Mouse (Mus musculus) limb, embryonic 11.5 days (tissue): Measurements from ENCODE around the gene 4933428G20Rik. TPM values are rescaled to one million over a fixed set of nuclear protein-coding genes. Genes with fewer than 3 reads are reported as not detected.

Experiments used
- ATAC-seq: fragments of 200-750 bp; cut with Nextera tagmentation; 2 replicates; pipeline ENCODE4 v1.8.0; 2017; ENCODE audit warnings: low read depth; ENCODE audit not compliant: insufficient number of reproducible peaks, low FRiP score, low TSS enrichment
- DNase-seq: peaks from one replicate; pipeline ENCODE4 v3.0.0-alpha.2; 2015; ENCODE audit warnings: low spot score
- H3K27ac ChIP-seq: fragments of 300-500 bp; sonication (generic); replicated peaks from 2 replicates; pipeline ENCODE4 v1.5.1; 2014; ENCODE audit warnings: low read depth, mild to moderate bottlenecking, low read length
- H3K27me3 ChIP-seq: fragments of 300-500 bp; sonication (generic); 2 replicates; pipeline ENCODE4 v1.6.1; 2014; ENCODE audit warnings: mild to moderate bottlenecking, low read length, mixed read lengths; ENCODE audit not compliant: control insufficient read depth, insufficient read depth
- H3K36me3 ChIP-seq: fragments of 300-500 bp; sonication (generic); 2 replicates; pipeline ENCODE4 v1.6.1; 2014; ENCODE audit warnings: mild to moderate bottlenecking, low read length, moderate library complexity, mixed read lengths; ENCODE audit not compliant: control insufficient read depth, insufficient read depth
- H3K4me1 ChIP-seq: fragments of 300-500 bp; sonication (generic); 2 replicates; pipeline ENCODE4 v1.6.1; 2014; ENCODE audit warnings: low read length, mixed read lengths; ENCODE audit not compliant: control insufficient read depth, insufficient read depth
- H3K4me2 ChIP-seq: fragments of 300-500 bp; sonication (generic); 2 replicates; pipeline ENCODE4 v1.6.1; 2014; ENCODE audit warnings: low read depth, mild to moderate bottlenecking, moderate library complexity; ENCODE audit not compliant: severe bottlenecking
- H3K4me3 ChIP-seq: fragments of 300-500 bp; sonication (generic); 2 replicates; pipeline ENCODE4 v1.5.1; 2014; ENCODE audit warnings: low read depth, low read length
- H3K9ac ChIP-seq: fragments of 300-500 bp; sonication (generic); 2 replicates; pipeline ENCODE4 v1.6.1; 2014; ENCODE audit warnings: mild to moderate bottlenecking, low read length
- H3K9me3 ChIP-seq: fragments of 300-500 bp; sonication (generic); 2 replicates; pipeline ENCODE4 v1.6.1; 2016; ENCODE audit warnings: low read length; ENCODE audit not compliant: control insufficient read depth
- WGBS: fragments of 180-500 bp; shearing (Covaris S2); extraction: QIAGEN DNeasy Blood & Tissue Kit; methylation state at CpG from one replicate; pipeline ENCODE4 v1.1.7; 2014; 5-methylcytosine and 5-hydroxymethylcytosine counted together
- polyA plus RNA-seq: library from polyadenylated mRNA; unstranded; fragments of >200 nt; fragmentation: Nextera tagmentation; extraction: Ambion mirVana; gene quantifications from 2 replicates; pipeline ENCODE4 v1.2.1, GENCODE M21; 2014

The 4933428G20Rik gene
- polyA plus RNA-seq, 1 experiment from 2014 or later: not detected

DNA sequence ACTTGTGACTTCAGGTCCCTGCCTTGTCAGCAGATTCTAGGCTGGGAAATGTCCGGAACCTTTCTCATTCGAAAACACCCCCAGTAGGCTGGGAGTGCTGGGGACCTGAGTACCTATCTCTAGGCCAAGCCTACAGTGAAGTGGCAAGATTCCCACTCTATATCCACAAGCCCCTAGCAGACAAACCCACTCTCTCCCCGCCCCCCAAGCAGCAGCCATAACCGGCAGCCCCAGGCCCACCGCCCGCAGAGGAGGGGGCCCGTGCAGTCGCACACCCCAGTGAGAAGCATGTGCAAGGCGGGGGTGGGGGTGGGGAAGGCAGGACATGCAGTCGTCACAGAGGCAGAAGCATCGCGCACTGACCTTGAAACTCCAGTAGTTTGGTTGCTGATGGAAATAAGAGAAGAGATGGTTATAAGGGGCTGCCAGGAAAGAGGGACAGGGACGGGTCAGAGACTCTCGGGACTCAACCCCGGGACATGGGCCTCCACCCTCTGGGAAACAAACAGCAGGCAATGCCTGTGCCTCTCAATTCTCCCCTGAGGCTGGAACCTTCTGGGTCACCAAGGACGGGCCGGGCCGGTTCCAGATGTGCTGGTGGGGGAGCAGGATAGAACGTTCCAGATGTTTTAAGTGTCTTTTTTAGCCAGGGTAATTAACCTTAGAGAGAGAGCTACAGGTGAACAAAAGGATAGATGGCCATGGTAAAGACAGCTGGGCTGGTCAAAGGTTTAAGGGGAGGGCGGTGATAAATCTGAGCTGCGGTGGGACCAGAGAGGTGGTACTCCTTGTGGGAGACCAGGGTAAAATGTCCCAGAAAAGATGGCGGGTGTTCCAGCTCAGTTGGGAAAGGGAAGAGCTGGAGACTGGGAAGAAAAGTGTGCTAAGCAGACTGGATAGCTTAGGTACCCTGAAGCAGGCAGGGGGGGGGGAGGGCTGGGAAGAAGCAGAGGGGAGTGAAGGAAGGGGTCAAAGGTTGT lies 42.3 kb upstream of the 4933428G20Rik start:
- DNase-seq (no peak), ATAC-seq (no peak)
- 69% methylated on average over 22 of the region's 22 CpGs for WGBS
- no peaks in the 10 kb centered on the region for H3K9me3 ChIP-seq
- peaks cover 36% of the 10 kb centered on the region for H3K27me3 ChIP-seq
- H3K9ac ChIP-seq: no peak overlapping the region
- no peaks in the 10 kb centered on the region for H3K36me3 ChIP-seq
- H3K4me2 ChIP-seq: no peak overlapping the region
- H3K4me3 ChIP-seq: no peak overlapping the region
- H3K4me1 ChIP-seq: 0 out of 2 replicates have a peak, but pooled peaks cover 10% of the 10 kb centered on the region
- no peak overlapping the region for H3K27ac ChIP-seq

DNA sequence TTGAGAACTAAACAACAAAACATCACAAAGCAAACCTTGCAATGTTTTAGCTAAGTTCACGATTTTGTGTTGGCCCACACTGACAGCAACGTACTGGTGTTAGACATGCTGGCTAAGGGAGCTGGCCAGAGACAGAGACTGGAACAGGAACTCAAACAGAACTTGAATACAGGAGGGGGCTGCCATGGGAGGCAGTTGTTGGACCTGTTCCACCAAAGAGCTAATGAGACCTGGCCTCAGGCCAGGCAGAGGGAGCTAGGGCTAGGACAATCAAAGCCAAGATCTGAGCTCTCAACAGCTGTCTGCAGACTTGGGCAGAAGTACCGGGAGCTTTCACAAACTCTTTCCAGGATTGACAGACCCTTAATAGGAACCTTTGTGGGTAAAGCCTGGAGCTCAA lies 40.5 kb upstream of the 4933428G20Rik start:
- 55% methylated on average over 3 of the region's 3 CpGs for WGBS
- ATAC-seq (no peak), DNase-seq (no peak)
- Histone ChIP-seq H3K27me3 (peaks cover 41% of the 10 kb centered on the region), H3K4me1 (peaks cover 13% of the 10 kb centered on the region), H3K4me2 (no peak overlapping the region), H3K9ac (no peak overlapping the region), H3K36me3 (no peaks in the 10 kb centered on the region), H3K9me3 (no peaks in the 10 kb centered on the region; the same call in 1 of the 2 replicates), H3K4me3 (no peak overlapping the region), H3K27ac (no peak overlapping the region)

DNA sequence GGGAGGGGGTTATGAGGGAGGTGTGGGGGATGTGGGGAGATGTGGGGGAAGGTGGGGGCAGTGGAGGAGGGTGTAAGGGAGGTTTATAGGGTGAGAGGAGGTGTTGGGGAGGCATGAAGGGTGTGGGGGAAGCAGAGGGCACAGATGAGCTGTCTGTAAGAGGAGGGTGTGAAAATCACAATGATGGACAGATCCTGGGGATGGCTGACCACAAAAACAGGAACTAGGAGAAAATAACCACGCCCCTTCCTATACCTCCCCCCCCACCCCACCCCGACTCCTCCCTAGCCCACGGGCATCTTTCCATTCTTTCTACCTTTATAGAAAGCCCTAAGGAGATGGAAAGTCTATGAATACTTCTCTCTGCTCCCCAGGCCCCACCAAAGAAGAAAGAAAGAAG lies 40.0 kb upstream of the 4933428G20Rik start:
- Histone ChIP-seq H3K27me3 (peaks cover 41% of the 10 kb centered on the region), H3K9me3 (no peaks in the 10 kb centered on the region; the same call in 1 of the 2 replicates), H3K4me2 (no peak overlapping the region), H3K9ac (no peak overlapping the region), H3K36me3 (no peaks in the 10 kb centered on the region), H3K4me3 (no peak overlapping the region), H3K4me1 (peaks cover 13% of the 10 kb centered on the region), H3K27ac (no peak overlapping the region)
- DNase-seq: no peak
- no peak for ATAC-seq
- WGBS: 61% methylated on average over 3 of the region's 3 CpGs

DNA sequence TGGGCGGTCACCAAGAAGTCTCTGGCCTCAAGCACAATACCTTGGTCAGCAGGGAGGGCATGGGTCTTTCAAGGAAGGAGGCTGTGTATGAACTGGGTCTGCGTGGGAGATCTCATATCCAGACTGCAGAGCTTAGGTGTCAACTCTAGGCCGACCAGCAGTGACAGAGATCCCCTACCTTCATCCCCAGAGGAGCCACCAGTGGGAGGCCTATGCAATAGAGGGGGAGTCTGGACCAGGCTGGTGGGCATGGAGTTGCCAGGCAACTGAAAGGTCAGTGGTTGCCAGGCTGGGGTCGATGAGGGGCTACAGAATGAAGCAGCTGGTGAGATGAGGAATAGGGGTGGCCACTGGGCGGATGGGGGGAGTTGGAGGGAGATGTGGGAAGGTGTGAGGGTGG lies 39.5 kb upstream of the 4933428G20Rik start:
- Histone ChIP-seq H3K9me3 (no peaks in the 10 kb centered on the region; the same call in 1 of the 2 replicates), H3K36me3 (no peaks in the 10 kb centered on the region), H3K9ac (no peak overlapping the region), H3K4me3 (no peak overlapping the region), H3K27ac (no peak overlapping the region), H3K27me3 (peaks cover 41% of the 10 kb centered on the region), H3K4me2 (no peak overlapping the region), H3K4me1 (peaks cover 17% of the 10 kb centered on the region)
- 64% methylated on average over 5 of the region's 5 CpGs for WGBS
- DNase-seq (no peak), ATAC-seq (no peak)

DNA sequence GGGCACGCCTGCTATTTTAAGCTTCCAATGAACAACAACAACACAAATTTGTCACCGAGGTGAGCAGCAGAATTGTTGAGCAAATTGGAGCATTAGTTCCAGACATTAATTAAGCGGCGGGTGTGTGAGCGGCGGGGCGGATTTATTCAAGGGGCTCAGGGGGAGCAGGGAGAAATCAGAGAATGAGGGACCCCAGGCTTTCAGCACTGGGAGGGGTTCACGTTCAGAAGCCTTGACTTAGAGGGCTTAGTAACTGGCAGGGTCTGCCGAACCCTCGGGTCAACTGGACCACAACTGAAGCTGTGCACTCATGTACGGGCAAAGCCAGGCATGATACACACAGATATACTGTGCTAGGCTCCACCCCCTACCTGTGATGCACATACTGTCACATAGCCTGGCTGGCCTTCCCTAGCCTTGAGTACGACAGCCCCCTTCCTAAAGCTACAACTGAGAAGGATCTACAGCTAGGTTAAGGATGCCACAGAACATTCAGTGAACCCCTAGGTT lies 37.5 kb upstream of the 4933428G20Rik start:
- H3K4me3 ChIP-seq: peak overlapping the region; percentile 34; the same call in 1 of the 2 replicates
- H3K9ac ChIP-seq: no peak overlapping the region
- H3K27me3 ChIP-seq: peaks cover 56% of the 10 kb centered on the region
- 28% methylated on average over 12 of the region's 12 CpGs for WGBS
- H3K4me1 ChIP-seq: peaks cover 25% of the 10 kb centered on the region
- DNase-seq (no peak), ATAC-seq (no peak)
- no peaks in the 10 kb centered on the region for H3K36me3 ChIP-seq
- H3K9me3 ChIP-seq: no peaks in the 10 kb centered on the region; the same call in 1 of the 2 replicates
- peak overlapping the region; percentile 88; the same call in 1 of the 2 replicates for H3K4me2 ChIP-seq
- no peak overlapping the region for H3K27ac ChIP-seq

DNA sequence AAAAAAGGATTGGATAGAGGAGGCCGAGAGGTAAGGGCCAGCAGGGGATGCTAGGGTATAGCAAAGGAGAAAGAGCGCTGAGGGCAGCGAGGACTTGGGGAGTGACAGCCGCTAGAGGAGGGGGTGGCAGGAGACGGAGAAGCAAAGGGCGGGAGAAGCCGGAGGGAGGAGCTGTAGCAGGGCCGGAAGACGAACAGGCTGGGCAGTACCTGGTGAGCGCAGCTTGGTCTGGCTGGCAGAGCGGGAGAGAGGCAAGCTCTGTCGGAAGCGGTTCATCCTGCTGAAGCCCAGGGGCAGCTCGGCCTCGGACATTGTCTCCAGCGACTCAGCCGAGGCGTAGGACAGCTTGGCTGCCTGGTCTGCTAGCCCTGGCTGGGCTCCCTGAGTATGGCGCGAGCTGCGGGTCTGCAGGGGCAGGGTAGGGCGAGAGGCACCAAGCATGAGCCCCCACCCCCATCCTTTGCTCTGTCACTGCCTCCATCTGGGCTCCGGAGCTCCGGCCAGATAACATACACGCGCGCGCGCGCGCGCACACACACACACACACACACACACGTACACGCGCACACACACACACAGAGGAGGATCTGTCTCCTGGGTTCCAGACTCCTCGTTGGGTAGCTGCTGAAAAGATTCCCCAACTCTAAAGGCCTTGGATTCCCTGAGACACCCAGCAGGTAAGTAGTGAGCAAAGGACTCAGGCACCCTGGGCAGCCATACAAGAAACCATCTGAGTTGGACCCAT lies 36.9 kb upstream of the 4933428G20Rik start:
- DNase-seq (peak; percentile 63), ATAC-seq (peak; percentile 18; the same call in 1 of the 2 replicates)
- H3K36me3 ChIP-seq: no peaks in the 10 kb centered on the region
- peak overlapping the region; percentile 34 for H3K4me3 ChIP-seq
- no peak overlapping the region for H3K27ac ChIP-seq
- 1% methylated on average over 36 of the region's 36 CpGs for WGBS
- peak overlapping the region; percentile 88 for H3K4me2 ChIP-seq
- H3K9me3 ChIP-seq: no peaks in the 10 kb centered on the region; the same call in 1 of the 2 replicates
- peaks cover 20% of the 10 kb centered on the region for H3K4me1 ChIP-seq
- H3K9ac ChIP-seq: peak overlapping the region; percentile 43
- H3K27me3 ChIP-seq: peaks cover 62% of the 10 kb centered on the region

DNA sequence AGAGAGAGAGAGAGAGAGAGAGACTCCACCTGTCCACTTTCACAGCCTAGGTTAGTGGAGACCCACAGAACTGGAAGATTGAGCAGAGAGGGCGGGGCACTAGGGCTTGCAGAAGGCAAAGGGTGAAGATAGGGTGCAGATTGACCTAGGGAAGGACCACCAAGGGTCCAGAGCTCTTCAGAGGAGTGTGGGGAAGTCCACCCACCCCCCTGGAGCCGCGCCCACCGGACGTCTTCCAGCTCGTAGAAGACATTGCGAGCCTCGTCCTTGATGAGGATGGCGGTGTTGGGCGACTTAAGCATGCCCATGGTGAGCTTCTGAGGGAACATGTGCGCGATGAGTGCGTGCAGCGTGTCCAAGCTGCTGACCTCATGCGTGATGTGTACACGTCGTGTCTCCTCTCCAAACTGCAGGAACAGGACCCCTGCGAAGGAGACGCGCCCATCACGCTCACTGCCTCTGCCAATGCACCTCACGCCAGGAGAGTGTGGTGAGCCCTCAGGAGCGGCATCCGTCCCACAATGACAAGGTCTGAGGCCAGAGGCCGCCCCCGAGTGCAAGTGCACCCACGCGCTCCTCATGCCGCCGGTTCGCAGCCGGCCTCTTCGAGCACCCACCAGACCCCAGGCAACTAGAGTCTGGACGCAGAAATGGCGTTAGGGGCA lies 36.1 kb upstream of the 4933428G20Rik start:
- WGBS: 10% methylated on average over 35 of the region's 35 CpGs
- Histone ChIP-seq H3K4me2 (peak overlapping the region; percentile 88), H3K9ac (no peak overlapping the region), H3K4me1 (peaks cover 20% of the 10 kb centered on the region), H3K4me3 (peak overlapping the region; percentile 34), H3K36me3 (no peaks in the 10 kb centered on the region), H3K27me3 (peaks cover 63% of the 10 kb centered on the region), H3K9me3 (no peaks in the 10 kb centered on the region; the same call in 1 of the 2 replicates), H3K27ac (no peak overlapping the region)
- DNase-seq (no peak), ATAC-seq (no peak)

DNA sequence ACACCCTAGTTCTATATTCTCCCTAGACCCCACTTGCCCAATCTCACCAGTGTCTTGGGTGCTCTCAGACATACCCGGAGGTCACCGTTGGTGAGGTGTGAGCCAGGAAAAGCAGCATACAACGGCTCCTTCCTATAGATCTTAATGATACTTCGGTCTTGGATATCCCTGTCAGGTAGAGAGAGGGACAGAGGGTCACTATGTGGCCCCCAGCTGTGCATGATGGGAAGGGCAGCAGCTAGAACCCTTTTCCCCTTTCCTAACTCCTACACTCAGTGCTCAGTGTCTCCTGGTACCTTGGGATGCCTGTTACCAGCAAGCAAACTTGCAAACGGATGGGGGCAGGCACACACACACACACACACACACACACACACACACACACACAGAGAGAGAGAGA lies 35.5 kb upstream of the 4933428G20Rik start:
- DNase-seq: no peak
- H3K9me3 ChIP-seq: no peaks in the 10 kb centered on the region; the same call in 1 of the 2 replicates
- H3K27ac ChIP-seq: no peak overlapping the region
- ATAC-seq: no peak
- H3K4me1 ChIP-seq: peaks cover 20% of the 10 kb centered on the region
- H3K9ac ChIP-seq: no peak overlapping the region
- peaks cover 62% of the 10 kb centered on the region for H3K27me3 ChIP-seq
- no peak overlapping the region for H3K4me2 ChIP-seq
- WGBS: 47% methylated on average over 5 of the region's 5 CpGs
- no peak overlapping the region for H3K4me3 ChIP-seq
- H3K36me3 ChIP-seq: no peaks in the 10 kb centered on the region
